Mouse (Mus musculus) layer of hippocampus, adult 9-11 months (tissue): ENCODE measurements at regions not wholly inside any gene's neighbourhood (a gene's known extent, or its start where the extent isn't known, plus 50 kb on each side); places are given as distances from the start of the nearest gene placed in this dataset.

ENCODE experiments used
- DNase-seq: peaks from one replicate; pipeline ENCODE4 v3.0.0; 2022

DNA sequence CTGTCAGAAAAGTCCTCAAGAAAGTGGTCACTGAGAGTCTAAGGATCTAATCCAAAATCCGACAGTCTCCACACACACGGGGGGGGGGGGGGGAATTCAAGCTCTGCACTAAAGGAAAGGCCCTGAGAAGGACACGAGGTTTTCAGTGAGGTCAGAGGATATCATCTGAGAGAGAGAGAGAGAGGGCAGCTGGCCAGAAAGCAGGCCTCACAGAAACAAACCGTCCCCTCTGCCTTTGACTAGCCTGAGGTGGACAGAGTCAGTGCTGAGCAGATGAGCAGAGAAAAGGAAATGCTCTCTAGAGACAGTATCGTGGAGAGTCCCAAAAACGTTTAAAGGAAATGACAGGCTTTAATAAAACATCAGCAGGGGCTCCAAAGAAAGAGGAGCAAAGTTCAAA is 282.0 kb downstream of the Gm49356 start:
- DNase-seq, result no peak

- DNase-seq, result peak; percentile 55
Measured at GRCm38 (mm10) chr15:59173452-59174245, 284.6 kb downstream of the Gm49356 start.

DNA sequence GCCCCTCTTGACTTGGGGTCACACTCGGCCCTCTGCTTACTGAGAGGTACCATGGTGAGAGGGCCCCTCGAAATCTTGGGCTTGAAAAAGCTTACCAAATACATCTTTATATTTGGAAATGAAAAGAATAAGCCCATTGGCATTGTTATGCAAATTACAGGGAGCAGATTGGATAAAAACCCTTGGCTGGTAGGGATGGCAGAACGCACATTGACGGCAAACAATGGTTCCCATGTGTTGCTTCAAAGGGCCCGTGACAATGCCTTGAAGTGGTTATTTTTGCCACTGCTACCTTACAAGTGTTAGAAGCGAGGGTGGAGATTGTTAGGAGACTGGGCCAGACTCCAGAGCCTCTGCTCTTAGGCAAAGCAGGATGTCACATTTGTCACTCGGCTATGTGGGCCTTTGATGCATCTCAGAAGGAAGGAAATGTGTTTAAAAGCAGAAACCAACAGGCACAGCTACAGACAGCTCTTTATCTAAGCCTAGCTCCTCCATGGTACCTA is 285.2 kb downstream of the Gm49356 start:
- peak; percentile 25 for DNase-seq

- DNase-seq, result no peak
Measured at GRCm38 (mm10) chr15:59174893-59175531, 285.9 kb downstream of the Gm49356 start.

GRCm38 (mm10) chr15:59180076-59180475 is 291.0 kb downstream of the Gm49356 start:
- no peak for DNase-seq

- DNase-seq, result no peak
Measured at GRCm38 (mm10) chr15:59184461-59184860, 295.4 kb downstream of the Gm49356 start.

DNA sequence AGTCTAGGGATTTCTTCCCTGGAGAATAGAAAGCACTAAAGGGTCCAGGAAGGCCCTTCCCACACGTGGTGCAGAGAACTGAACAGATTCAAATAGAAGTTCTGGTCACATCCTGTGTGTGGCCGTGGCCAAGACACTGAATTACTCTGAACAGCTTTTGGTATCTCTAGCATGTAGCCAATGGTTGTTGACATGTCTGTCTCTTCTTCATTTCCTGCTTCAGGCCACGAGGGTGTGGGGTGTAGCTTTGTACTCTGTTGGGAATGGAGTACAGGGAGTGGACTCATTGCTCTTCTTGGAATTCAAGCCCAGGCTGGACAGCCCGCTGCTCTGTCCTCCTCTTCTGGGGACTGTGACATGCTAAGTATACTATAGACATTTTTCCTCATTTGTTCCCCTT is 298.5 kb downstream of the Gm49356 start:
- no peak for DNase-seq

DNA sequence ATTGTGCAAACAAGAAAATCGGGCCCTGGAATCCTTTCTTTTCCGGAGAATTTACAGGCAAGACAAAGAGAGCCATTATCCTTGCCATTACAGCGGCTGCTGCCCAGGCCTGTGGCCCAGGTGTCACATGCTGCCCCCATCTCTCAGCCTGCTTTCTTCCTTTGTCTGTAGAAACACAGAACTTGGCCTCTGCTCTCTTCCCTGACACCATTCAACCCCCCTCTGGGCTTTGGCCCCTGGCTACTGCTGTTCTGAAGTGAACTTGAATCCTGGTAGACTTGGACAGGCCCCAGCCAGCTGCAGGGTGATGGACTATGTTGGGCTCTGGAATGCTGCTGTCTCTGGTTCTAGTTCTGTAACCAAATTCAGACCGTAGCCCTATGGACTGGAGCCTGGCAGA is 299.3 kb downstream of the Gm49356 start:
- peak; percentile 77 for DNase-seq

GRCm38 (mm10) chr15:59190511-59190910 is 301.4 kb downstream of the Gm49356 start:
- DNase-seq, result no peak

DNA sequence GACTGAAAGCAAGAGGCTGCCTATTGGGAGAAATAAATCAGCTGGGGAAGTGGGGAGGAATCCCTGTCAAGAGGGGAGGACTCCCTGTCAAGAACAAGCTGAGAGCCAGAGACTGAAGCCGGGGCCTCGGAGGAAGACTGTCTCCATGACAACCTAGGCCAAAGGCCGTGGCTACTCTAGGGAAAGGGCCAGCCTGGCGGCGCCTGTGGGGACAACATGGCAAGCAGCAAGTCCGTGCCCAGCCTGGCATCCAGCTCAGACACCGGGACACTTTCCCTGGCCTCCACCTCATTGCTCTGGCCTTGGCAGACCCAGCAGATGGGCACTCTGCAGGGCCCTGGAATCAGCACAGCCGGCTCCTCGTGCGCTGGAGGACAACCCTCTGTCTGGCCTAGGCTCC is 305.3 kb downstream of the Gm49356 start:
- DNase-seq, result peak; percentile 50

DNA sequence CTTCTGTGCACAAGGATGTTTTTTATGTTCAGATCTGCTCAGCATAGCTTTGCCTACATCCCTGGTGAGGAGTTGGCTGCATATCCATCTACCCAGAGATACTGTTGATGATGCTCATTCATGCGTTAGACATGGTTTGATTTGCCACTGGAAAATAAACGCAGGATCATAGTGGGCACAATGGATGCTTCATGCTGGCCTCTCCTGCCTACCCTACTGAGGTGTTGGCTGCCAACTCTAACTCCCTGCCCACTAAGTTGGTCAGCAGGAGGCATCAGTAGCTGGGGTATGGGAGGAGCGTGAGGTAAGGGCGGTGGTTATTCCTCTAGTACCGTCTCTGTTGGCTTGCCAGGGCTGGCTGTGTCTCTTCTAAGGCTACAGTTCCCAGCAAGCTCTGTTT is 307.3 kb downstream of the Gm49356 start:
- DNase-seq, result no peak

DNA sequence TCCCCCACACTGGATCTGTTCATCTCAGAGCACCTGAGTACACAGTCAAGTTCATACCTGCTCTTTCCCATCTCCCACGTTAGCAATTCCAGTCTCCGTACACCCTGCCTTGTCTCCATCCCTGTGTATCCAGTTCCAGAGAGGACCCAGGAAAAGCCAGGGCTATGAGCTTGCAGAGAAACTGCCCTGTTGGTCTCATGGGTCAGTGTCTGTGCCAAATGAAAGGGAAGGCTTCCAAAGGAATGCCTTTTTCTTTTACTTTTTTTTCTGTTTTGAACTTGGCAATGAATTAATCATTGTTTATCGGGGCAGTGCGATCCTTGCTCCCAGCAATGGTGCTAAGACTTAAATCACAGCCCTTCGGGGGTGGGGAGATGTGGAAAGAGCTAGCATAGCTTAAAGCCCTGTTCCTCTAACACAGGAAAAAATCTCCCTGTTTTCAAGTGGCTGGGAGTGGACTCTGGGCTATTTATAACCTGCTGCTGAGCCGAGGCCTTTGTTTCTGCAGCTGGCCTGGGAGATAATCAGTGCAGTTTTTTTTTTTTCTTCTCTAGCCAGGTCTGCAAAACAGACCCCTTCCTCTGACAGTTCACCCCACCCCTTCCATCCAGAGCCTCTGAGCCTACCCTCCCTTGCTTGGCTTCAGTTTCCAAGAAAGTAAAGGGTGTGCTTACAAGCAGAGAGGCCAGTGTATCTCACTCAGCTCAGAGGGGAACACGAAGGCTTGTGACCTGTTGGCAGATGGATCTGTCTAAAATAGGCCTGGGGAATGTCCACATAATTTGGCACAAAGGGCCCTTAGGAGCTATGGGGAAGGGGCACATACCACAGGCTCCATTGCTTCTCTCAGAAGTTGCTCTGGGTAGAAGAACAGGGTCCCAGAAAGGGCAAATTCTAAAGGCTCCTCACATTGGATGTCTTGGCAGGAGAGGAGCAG is 308.6 kb downstream of the Gm49356 start:
- peak; percentile 24 for DNase-seq

DNA sequence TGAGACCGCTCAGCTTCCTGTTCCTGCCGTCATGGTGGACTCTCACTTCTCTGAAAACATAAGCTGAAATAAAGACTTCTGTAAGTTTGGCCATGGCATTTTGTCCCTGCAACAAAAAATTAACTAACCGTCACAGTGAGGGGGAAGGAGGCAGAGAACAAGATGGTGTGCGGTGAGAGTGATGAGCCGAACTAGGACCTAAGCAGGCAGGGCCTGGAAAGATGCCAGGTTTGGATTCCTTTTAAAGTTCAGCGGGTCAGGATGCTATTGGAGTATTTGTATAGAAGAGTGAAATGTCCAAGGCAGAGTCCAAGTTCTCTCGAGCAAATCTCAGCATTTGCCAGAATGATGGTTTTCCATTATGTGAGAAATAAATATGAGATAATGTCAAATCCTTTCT is 312.3 kb downstream of the Gm49356 start:
- no peak for DNase-seq

DNA sequence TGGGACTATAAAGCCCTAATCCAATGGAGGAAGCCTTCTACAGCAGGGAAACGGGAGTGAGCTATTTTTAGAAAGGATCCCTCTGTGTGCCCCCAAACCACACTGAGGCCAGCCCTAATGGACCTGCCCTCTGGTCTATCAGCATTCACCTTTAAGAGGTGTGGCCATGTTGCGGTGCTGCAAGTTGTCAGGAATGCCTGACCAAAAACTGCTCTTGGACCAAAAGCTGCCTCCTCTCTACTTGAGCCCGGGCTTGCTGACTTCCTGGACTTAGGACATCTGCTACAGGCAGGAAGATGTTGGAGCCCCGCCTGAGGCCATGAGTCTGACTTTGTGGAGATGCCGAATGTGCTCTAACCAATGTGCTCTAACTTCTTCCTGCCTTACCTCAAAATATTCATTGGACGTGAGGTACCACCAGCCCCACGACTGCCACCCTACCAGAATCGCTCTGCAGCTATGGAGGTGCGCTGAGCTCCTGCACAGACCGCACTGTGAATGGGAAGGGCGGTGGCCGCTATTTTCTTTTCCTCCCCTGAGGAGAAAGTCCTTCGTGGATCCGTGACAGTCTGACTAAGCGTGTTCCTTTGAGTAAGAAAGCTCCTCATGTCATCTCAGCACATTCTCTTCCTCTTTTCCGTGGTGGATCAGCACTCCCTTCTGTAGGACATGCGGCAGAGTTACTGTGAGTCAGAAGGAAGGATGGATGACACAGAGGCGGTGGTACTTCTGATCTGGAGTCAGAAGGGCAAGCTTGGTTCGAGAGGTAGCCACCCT is 313.0 kb downstream of the Gm49356 start:
- DNase-seq, result peak; percentile 16

DNA sequence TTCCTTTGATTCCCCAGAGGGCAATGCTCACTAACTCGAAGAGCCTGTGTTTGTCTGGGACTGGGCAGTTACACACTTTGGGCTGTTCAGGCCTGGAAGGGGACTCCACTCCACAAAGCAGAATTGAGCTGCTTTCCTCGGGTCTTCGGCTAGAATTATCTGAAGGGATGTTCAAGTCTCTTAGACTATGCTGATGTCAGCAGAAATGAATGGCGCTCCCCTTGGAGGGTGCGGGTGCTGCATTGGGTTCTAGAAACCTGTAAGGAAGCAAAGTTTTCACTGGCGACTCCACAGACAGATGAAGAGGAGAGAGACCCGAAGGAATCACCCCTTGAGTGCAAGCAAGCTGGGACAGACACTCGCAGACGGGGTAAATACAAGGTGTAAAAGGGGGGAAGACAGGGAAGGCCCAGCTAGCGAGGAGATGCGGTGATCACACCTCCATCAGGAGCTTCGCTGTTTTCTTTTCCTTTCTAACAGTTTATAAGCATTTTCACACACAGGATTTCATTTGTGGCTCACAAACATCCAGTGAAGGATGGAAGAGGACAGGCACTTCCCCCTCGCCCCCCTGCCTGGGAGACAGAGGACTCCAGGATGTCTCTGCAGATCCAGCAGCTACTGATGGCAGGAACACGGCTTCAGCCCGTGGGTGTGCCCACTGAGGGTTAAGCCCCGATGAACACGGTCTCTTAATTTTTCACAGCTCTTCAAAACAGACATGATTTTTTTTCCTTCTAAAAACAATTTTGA is 314.2 kb downstream of the Gm49356 start:
- no peak for DNase-seq

GRCm38 (mm10) chr15:59203850-59204625 is 314.9 kb downstream of the Gm49356 start:
- DNase-seq, result no peak

GRCm38 (mm10) chr15:59205091-59205490 is 316.0 kb downstream of the Gm49356 start:
- DNase-seq, result no peak

DNA sequence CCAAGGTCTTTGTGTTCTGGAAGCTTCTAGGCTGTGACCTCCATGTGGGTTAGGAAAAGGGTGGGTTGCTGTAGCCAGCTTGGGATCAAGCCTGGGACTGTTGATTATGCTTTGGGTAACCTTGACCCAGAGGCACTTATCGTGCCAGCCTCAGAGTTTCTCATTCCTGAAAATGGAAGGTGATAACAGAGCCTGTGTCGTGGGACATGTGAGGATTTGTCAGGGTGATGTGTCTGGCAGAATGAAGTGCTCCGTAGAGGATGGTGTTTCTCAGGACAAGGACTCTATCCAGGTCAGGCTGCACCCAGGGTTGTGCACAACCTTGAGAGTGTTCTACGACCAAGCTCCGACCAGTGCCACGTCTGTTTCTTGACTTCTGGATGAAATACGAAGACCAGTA is 316.4 kb downstream of the Gm49356 start:
- no peak for DNase-seq

DNA sequence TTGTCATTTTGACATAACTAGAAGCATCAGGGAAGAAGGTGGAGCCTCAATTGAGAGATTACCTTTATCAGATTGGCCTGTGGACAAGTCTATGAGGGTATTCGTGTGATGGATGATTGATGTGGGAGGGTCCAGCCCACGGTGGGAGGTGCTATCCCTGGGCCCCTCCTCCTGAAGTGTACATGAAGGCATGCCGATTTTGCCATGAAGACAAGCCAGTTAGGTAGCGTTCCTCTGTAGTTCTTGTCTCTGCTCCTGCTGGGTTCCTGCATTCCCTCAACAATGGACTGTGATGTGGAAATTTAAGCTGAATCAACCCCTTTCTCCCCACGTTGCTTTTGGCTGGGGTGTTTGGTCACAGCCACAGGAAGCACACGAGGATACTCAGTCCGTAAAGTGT is 317.5 kb downstream of the Gm49356 start:
- no peak for DNase-seq

DNA sequence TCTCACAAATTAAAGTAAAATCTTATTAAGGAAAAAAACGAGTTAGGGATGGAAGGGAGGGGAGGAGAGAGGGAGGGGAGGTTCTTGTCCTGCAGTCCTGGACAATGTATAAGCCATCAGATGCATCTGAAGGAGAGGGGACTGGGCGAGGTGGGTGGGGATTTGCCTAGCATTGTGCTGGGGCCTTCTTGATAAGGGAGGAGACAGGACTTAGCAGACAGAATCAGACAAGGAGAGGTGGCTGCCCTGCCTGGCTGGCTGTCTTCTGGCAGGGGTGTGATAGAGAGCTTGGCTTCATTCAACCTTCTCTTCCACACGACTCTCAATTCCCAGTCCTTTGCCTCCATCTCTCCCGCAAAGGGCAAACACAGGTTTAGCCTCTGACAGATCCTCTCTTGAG is 318.9 kb downstream of the Gm49356 start:
- no peak for DNase-seq

DNA sequence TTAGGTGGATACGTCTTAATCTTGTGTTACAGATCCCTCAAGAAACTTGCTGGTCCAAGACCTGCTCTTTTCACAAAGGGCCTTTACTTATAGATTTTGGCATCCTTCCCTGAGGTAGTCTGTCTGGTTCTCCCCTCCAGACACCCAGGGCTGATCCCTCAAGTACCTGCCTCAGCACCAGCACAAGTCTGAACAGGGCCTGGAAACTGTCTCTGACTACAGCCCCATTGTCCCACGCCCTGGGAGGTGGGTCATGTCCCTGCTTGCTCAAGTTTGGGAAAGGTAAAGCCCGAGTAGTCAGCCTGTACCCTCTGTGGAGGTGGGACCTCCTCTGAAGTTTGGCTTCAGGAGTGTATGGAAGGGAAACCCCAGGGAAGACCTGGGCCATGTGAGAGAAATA is 323.3 kb downstream of the Gm49356 start:
- no peak for DNase-seq
